Mouse (Mus musculus) liver, adult 2 months (tissue): ENCODE data around the gene Ric8a. TPM values are rescaled to one million over a fixed set of nuclear protein-coding genes. Genes with fewer than 3 reads are reported as not detected.
A peak's percentile ranks its signal among the peaks of the same experiment; 100 is the strongest.

ENCODE experiments used
- DNase-seq: peaks from one replicate; pipeline ENCODE4 v3.0.0-alpha.2; 2011; ENCODE audit warnings: low read depth, low spot score; ENCODE audit errors: extremely low read depth
- H3K27ac ChIP-seq: fragments of 200-500 bp; replicated peaks from 2 replicates; pipeline ENCODE4 v1.5.1; 2012; ENCODE audit warnings: low read depth, mild to moderate bottlenecking, control low read depth, inconsistent platforms, low read length; ENCODE audit not compliant: insufficient read depth
- H3K27me3 ChIP-seq: fragments of 200-500 bp; 2 replicates; pipeline ENCODE4 v1.6.1; 2012; ENCODE audit warnings: mild to moderate bottlenecking, moderate library complexity, low read length, inconsistent platforms; ENCODE audit not compliant: control insufficient read depth, insufficient read depth
- H3K36me3 ChIP-seq: fragments of 200-500 bp; 2 replicates; pipeline ENCODE4 v1.6.1; 2012; ENCODE audit warnings: low read length, inconsistent platforms; ENCODE audit not compliant: control insufficient read depth, insufficient read depth
- H3K4me1 ChIP-seq: fragments of 200-500 bp; 2 replicates; pipeline ENCODE4 v1.6.1; 2011; ENCODE audit warnings: low read length; ENCODE audit not compliant: control insufficient read depth, insufficient read depth
- H3K4me3 ChIP-seq: fragments of 200-500 bp; 2 replicates; pipeline ENCODE4 v1.5.1; 2011; ENCODE audit warnings: low read depth, mild to moderate bottlenecking, control low read depth, low read length, moderate library complexity; ENCODE audit not compliant: insufficient read depth
- H3K79me2 ChIP-seq: fragments of 200-500 bp; 2 replicates; pipeline ENCODE4 v1.6.1; 2012; ENCODE audit warnings: inconsistent platforms, mild to moderate bottlenecking, low read length, moderate library complexity; ENCODE audit not compliant: control insufficient read depth, insufficient read depth
- H3K9ac ChIP-seq: fragments of 200-500 bp; 2 replicates; pipeline ENCODE4 v1.6.1; 2012; ENCODE audit warnings: low read depth, mild to moderate bottlenecking, control low read depth, inconsistent platforms, low read length
- CTCF ChIP-seq: fragments of 200-500 bp; IDR thresholded peaks from 2 replicates; pipeline ENCODE4 v1.5.1; 2011; ENCODE audit warnings: low read depth, low read length, control low read depth
- POLR2A ChIP-seq: fragments of 200-500 bp; IDR thresholded peaks from 2 replicates; pipeline ENCODE4 v1.6.1; 2011; ENCODE audit warnings: low read length, control low read depth; ENCODE audit not compliant: insufficient read depth; ENCODE audit errors: extremely low read depth
- WGBS: fragments of 180-500 bp; shearing (Covaris S2); methylation state at CpG from one replicate; pipeline ENCODE4 v1.1.7; 2018; 5-methylcytosine and 5-hydroxymethylcytosine counted together
- polyA plus RNA-seq: library from polyadenylated mRNA; depleted of rRNA; stranded (reverse); fragments of >200 nt; gene quantifications from 2 replicates; pipeline ENCODE4 v1.2.3, GENCODE M21; 2012
- total RNA-seq: library from RNA; depleted of rRNA; stranded (reverse); fragments of >200 nt; gene quantifications from 2 replicates; pipeline ENCODE4 v1.2.3, GENCODE M21; 2014

Gene Ric8a
- total and polyA plus RNA-seq, 2 experiments = 17.5 to 34.4 TPM

DNA sequence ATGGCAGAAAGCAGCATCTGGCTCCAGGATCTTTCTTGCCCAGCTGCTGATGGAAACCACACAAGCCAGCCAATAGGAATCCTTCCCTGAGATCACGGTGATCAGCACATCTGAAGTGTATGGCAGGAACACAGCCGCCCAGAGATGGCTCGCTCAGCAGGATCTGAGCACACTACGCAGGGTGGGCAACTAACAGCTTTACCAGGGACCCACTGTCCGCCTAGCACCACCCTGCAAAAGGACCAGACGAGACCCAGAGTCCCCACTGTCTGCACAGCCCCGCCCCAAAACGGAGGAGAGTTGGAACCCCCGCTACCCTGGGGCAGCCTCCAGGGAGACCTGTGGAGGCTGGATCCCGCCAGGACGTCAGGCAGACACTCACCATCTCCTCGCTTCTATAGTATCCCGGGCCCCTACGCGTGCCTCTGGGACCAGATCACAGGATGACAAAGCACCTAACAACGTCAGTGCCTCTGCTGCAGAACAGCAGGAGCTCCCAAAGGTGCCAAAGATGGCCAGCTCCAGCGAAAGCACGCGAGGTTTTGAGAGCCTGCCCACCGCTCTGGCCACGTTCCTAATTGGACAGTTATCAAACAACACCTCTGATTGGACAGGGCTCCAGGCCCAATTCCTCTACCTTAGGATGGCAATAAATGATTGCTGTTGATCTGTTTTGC is 35.0 kb upstream of the Ric8a start, which contains the start of gene Zfp941:
Gene Zfp941 (minus strand): TSS at position 526 of the 677 bp plus-strand sequence.
- H3K36me3 ChIP-seq = no peaks in the 10 kb centered on the region
- peak within 1 kb of the TSS; percentile 76 for H3K9ac ChIP-seq
- H3K4me3 ChIP-seq = peak within 1 kb of the TSS; percentile 86
- H3K79me2 ChIP-seq = no peaks in the 10 kb centered on the region
- no peaks in the 10 kb centered on the region for H3K27me3 ChIP-seq
- peak; percentile 50 for DNase-seq
- WGBS = 8% methylated on average over 21 of the region's 21 CpGs
- no peak within 1 kb of the TSS for H3K27ac ChIP-seq
- peaks cover 3% of the 10 kb centered on the region; the same call in 1 of the 2 replicates for H3K4me1 ChIP-seq
- TF ChIP-seq POLR2A = no peak
- TF ChIP-seq CTCF = no peak

- Histone ChIP-seq H3K27me3 (no peaks in the 10 kb centered on the region), H3K79me2 (no peaks in the 10 kb centered on the region), H3K4me3 (no peak overlapping the region), H3K4me1 (peaks cover 3% of the 10 kb centered on the region; the same call in 1 of the 2 replicates), H3K36me3 (no peaks in the 10 kb centered on the region), H3K9ac (no peak overlapping the region), H3K27ac (no peak overlapping the region)
- TF ChIP-seq CTCF (no peak), POLR2A (no peak)
- 92% methylated on average over 4 of the region's 4 CpGs for WGBS
- DNase-seq = no peak
Measured at GRCm38 (mm10) chr7:140822731-140823130, 34.0 kb upstream of the Ric8a start.

- Histone ChIP-seq H3K4me3 (peak overlapping the region; percentile 5; the same call in 1 of the 2 replicates), H3K27ac (peak overlapping the region; percentile 26), H3K79me2 (no peaks in the 10 kb centered on the region), H3K36me3 (no peaks in the 10 kb centered on the region), H3K9ac (no peak overlapping the region), H3K27me3 (no peaks in the 10 kb centered on the region), H3K4me1 (peaks cover 8% of the 10 kb centered on the region)
- 6% methylated on average over 8 of the region's 8 CpGs for WGBS
- DNase-seq = peak; percentile 68
- no peak for TF ChIP-seq POLR2A
- TF ChIP-seq CTCF = peak; percentile 35; the same call in 1 of the 2 replicates
Measured at GRCm38 (mm10) chr7:140828171-140828881, 28.4 kb upstream of the Ric8a start.

GRCm38 (mm10) chr7:140831447-140831846 is 25.3 kb upstream of the Ric8a start:
- Histone ChIP-seq H3K27me3 (no peaks in the 10 kb centered on the region), H3K4me1 (peaks cover 8% of the 10 kb centered on the region), H3K79me2 (peaks cover 3% of the 10 kb centered on the region; the same call in 1 of the 2 replicates), H3K4me3 (no peak overlapping the region), H3K9ac (no peak overlapping the region), H3K36me3 (no peaks in the 10 kb centered on the region), H3K27ac (no peak overlapping the region)
- no peak for DNase-seq
- 69% methylated on average over 6 of the region's 6 CpGs for WGBS
- TF ChIP-seq CTCF (no peak), POLR2A (no peak)

GRCm38 (mm10) chr7:140833341-140833740 is 23.4 kb upstream of the Ric8a start:
- Histone ChIP-seq H3K27ac (no peak overlapping the region), H3K4me3 (no peak overlapping the region), H3K4me1 (peaks cover 21% of the 10 kb centered on the region), H3K79me2 (peaks cover 3% of the 10 kb centered on the region; the same call in 1 of the 2 replicates), H3K9ac (no peak overlapping the region), H3K27me3 (no peaks in the 10 kb centered on the region), H3K36me3 (peaks cover 14% of the 10 kb centered on the region)
- TF ChIP-seq CTCF (no peak), POLR2A (no peak)
- no peak for DNase-seq
- WGBS = 86% methylated on average over 4 of the region's 4 CpGs
